Mouse (Mus musculus): ENCODE results near the gene Sfxn2.

The Sfxn2 gene

DNA sequence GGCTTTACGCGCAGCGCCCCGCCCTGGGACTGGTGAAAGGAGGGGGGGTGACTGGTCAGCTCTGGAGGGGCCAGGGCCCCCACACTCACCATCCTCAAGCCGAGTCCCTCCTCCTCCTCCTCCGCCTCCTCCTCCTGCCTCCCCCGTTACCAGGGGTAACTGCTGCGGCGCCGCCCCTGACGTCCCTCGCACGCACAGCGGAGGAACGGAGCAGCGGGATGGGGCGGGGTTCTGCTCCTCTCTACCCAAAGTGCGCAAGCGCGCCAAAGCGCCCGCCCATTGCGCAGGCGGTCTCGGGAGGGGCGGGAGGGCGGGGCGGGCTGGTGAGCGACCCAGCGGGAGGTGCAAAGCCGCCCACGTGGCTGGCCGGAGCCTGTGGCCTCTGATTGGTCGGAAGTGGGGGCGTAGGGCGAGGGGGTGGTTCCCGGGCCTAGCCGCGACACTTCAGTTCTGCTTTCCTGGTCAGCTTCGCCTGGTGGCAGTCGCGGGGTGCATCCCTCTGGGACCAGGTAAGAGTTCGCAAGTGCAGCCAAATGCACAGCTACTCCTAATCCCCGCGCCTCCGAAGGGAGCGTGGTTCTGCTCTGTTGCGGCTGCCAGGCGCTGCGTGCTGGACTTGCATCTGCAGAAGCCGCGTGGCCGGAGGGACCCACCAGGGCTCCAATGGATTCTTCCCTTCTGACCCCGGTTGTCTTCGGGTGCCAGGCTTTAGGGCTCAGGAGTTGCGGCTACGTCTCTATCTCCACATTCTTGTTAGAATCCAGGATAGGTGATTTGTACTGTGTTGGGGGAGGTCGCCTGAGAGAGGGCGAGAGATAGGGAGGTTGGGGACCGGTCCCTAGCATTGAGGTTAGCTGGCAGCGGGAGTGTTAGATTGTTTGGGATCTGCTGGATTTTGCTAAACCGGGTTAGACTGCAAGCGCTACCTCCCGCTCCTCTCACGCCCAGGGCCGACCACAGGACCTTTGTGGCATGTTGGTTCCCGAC is at the start of gene Sfxn2, which contains the start of gene Arl3:
Gene Sfxn2, plus strand, starts transcription at position 415 of the 987 bp plus-strand sequence.
Gene Arl3, minus strand, starts transcription at position 248 of the 987 bp plus-strand sequence.
- DNase-seq: peak; percentile 99

DNA sequence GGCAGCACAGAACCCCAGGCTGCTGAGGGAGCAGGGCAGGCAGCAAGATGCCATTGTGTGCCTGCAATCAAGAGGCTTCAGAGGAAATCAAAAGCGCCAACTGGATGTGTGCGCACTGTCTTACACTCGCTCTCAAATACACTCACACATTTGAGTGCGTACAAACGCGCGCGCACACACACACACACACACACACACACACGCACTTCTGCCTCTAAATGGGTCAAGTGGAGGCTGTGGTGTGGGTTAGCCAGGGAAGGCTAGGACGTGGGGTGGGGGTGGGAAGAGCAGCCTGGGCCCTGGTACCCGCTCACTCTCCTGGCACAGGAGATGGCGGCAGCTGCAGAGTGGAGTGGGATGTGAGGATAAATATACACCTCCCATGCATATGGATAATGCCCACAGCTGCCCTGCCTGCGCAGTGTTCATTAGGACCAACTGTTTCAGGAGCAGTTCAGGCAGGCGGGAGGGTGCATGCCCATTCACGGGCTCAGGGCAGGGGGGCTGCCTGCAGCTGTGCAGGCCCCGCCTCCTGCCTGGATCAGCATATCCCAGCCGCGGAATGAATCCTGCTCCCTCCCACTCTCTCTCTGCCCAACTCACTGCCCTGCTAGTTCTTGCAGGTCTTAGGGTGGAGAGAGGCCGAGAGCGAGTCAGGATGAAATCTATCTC is 49.5 kb upstream of the Sfxn2 start:
- DNase-seq: peak; percentile 62

DNA sequence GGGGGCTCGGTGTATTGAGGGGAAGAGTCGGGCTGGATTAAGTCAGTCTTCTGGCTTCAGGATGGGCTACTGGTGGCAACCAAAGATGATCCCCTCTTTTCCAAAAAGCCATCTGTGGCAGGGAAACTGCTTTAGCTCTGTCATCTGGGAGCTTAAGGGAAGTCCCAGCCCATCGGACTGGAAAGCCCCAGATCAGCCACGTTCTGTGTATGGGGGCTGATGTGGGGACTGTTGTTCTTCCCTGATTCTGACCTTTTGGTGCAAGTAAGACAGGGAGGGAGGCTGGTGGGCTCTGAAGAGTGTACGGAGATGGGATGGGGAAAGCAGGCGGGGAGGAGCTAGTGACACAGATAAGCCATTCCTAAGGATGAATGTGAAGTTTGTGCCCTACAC is 49.0 kb upstream of the Sfxn2 start:
- DNase-seq: no peak

DNA sequence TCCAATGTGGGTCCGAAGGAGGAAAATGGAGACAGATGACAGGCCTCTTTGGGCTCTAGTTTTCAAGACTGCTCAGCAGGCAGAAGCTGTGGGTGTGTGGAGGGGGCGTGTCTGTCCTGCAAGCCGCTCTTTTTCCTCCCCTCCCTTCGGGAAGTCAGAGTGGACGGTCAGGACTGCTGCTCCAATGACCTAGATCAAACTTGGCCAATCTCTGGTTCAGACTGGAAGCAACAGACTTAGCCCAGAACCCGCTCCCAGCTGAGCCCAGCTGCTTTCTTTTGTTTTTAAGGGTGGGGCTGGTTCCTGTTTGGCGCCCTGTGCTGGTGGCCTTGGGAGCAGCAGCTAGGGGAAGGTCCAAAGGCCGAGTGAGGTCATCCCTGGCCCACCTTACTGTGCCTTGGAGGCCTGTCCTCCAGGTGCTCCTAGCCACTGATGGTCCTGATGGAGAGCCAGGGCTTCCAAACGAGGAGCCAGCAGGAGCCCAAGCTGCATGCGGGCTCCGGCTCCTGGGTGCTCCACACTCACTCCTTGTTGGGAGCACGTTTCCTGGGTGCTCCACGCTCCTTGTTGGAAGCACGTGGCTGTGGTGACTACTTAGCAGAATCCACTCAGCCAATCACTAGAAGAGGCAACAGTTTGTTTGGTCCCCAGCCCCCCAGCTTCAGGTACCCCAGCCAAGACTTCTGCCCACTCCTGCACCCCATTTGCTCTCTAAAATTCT is 48.4 kb upstream of the Sfxn2 start:
- DNase-seq: no peak

DNA sequence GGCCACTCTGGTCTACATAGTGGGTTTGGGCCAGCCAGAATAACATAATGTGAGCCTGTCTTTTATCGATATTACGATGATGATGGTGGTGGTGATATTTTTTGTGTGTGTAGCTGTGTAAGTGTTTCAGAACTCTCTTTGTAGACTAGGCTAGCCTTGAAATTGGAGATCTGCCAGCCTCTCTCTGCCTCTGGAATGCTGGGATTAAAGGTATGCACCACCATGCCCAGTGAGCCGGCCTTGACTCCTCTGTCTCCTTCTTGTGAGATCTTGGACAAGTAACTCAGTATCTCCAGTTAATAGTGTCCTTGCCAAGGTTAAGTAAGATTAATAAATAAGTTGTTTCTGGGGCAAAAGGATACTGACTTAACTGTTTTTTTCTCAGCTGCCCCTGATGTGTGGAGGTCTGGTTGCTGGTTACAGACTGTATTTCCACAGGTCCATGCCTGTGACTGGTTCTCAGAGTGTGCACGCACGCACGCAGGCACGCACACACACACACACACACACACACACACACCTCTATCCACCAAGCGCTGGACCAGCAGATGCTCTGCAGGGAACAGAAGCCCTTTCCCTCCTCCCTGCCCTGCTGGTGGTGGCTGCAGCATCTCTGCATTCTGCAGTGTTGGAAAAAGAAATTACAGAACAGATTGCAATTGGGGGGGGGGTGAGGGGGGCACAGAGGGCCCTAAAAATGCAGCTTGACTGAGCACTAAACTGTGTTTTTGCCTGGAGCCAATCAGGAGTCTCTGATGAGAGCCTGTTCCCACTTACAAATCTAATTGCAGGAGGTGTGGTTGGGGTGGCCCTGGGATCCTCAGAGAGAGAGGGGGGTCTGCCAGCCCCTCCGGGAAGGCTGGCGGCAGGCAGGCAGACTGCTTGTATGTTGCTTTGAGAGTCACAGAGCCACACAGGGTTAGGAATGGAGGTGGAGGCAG is 47.2 kb upstream of the Sfxn2 start:
- DNase-seq: no peak

DNA sequence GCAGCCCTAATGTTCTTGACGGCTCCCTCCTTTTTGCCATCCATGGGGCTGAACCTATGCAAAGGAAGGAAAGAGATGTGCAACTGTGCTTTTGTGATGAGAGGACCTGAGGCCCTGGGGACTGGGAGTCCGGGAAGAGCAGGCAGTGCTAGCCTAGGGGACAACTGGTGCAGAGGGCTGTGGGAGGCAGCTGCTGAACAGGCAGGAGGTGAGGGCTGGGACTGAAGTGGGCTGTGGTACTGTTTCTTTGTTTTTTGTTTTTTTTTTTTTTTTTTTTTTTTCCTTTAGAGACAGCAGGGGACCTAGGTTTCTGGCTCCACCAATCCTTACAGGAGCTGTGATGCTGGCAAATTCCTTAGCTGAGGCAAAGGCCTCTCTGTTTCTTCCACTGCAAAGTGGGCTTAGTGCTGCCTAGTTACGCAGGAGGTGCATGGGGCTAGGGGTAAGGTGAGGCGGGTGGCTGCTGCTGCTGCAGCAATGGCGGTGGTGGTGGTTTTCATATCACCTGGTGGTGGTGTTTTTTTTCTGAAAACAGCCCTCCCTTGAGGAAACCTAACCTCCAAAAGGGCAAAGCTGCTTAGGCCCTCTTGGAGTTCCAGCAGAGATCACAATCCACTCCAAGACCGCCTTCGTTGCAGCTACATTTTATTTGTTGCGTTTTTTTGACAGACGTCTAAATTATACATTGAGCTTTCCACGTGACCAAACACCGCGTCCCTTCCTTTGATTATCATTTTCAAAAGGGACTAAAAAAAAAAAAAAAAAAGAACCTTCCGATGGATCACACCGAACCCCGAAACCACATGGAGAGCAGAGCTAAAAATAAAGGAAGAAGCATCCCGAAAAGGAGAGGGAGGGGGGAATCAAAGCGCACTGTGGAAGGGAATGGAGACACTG is 45.3 kb upstream of the Sfxn2 start:
- no peak for DNase-seq

DNA sequence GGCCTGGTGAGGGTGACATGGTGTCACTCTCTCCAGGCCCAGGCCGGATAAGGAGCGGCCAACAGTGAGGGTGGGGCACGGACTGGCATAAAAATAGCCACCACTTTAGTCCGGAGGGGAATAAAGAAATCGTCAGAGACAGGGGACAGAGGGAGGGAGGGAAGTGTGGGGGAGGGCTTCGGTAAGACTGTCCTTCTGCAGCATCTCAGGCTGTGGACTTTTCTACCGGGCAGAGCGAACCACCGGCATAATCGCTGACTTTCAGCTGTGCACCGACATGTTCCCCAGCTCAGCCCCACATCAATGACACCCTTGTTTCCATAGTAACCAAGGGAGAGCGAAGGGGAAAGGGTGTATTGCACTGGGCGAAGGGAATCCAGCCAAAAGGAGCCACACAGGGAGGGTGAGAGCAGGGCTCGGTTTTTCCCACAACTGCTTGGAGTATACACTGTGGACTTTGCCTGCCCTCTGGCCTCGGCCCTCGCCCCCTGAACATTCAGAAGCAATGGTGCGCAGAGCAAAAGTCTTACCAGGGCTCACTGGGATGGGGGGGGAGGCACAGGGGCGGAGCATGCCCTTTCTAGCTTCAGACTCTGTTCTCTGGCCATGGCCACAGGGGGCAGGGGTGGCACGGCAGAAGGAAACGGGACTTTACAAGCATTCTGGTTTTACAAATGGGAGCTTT is 44.5 kb upstream of the Sfxn2 start:
- DNase-seq: peak; percentile 42

DNA sequence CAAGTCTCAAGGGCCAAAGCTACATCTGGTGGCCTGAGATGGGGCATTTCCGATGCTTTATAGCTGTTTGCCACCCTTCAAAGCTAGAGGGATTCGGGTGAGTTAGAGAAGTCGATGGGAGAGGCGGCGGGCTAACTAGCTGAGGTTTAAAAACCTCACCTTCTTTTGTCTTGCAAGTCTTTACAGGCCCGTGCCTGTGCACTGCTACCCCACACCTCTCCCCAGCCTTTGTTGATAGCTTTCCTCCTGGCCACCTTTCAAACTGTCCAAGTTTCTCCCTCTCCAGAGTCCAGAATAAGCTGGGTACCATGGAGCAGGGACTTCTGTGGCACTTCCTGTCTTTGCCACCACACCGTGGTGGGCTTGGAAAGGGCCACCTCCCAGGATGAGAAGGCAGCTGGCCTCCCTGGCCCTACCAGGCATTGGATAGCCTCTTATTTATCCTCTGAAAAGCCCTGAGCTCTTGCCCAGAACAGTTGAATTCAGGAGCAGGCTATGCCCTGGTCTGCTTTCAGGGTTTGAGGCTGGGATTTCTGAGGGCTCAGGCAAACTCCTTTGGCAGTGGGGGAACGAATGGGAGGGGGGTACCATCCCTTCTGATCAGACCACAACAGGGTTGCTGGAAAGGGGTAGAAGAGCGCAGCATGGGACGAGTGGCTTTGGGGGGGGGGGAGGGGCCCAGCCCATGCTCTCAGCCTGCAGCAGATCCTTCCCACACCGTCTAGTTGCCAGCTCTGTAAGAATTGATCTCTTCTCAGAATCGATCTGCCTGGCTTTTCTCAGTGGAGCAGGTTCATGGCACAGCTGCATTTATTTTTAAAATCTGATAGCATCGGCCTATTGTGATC is 43.3 kb upstream of the Sfxn2 start:
- no peak for DNase-seq

DNA sequence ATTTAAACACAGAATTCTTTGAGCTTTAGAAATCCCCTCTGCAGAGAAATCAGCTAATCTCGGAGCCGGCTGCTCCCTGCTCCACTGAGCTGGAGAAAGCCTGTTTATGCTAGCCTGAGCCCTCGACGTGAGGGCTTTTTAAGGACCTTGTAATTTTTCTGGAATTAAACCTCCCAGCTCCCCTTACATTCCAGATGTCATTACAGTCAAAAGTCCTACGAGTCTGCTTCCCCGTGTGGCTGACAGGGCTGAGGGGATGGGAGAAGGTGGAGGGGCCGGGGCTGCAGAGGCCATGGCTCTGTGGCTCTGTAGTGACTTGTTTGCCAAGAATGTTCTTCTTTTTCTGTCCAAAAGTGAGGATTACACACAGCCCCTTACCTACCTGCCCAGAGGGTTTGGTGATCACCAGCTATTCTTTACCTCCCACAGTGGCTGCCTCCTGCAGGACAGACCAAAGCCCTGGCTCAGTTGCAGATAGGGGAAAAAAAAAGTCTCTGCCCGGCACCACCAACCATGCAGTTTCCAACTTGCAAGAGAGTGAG is 42.6 kb upstream of the Sfxn2 start:
- DNase-seq: no peak

DNA sequence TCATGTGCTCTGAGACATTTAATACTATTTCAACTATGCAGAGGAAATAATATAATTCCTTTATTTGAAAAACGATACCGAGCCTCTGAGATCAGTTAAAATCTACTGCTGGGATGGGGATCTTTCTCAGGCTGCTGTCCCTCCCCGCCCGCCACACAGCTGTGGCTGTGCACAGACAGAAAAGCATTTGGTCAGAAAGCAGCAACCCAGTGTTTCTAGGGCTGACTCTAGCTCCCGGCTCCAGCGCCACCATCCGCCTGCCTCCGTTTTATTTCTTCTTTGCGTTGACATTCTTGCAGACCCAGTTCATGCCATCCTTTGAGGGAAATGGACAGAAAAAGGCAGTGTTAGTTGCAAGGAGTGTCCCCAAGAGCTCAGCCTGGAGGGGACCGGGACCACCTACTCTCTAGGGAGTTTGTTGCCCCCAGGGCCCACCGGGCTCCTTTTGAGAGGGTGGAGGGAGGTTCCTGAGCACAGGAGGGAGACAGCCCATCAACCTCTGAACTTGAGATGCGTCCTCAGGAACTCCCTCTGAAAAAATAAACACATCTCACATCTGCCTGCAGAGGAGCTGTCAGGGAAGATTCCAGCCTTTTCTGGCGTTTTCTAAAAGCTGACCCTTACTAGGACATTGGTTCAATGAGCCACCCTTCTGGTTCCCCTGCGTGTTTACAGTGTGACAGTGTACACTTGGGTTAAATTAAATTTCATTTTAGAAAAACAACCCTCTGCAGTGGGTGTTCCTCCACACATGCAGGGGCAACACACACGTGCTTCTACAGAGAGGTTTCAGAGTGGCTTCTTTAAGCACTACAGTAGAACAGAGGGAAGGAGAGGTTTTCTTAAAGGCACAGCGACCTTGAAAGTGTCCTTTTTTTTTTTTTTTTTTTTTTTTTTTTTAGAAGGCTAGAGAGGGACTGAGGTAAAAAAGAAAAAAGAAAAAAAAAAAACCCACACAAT is 41.8 kb upstream of the Sfxn2 start:
- no peak for DNase-seq

DNA sequence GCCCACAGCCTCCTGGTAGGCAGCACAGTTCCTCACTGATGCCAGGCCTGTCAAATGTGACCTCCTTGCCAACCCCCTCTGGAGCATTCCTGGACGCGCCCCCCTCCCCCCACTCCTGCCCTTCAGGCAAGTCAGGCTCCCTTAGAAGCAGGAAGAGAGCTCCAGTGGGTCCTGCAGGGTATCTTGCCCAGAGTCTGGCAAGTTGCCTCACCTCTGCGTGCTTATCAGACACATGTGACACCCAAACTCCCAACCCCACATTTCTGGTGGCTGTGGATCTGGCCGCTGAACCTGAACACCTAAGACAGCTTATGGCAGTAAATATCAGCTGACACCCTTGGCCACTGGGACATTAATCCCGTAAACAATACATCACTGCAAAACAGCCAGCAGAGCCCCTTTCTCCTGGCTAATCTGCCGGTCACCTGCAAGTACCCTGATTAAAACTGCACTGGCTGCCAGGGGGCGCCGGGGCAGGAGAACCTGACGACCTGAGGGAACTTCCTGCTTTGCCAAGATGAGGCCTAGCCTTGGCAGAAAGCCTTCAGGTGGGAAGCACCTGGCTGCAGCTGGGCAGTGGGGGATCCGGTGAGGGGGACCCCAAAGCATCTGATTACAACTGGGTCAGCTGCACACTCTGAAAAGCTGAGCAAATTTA is 41.0 kb upstream of the Sfxn2 start:
- peak; percentile 67 for DNase-seq

DNA sequence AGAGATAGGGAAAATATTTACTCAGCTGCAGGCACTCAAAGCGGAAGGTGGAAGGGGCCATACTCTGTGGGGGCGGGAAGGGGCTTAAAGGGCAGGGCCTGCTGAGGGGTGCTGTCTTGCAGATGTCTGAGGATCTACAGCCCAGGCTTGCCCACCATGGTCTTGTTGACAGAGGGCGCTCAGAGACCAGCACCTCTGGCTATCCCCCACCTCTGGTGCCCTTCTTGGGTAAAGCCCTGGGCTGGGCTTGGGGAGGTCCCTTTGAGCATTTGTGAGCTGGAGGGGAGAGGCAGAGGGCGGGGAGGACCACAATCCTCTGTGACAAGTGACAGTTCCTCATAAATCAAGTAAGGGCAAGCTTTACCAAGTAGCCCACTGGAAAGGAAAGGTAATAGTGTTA is 40.1 kb upstream of the Sfxn2 start:
- no peak for DNase-seq

DNA sequence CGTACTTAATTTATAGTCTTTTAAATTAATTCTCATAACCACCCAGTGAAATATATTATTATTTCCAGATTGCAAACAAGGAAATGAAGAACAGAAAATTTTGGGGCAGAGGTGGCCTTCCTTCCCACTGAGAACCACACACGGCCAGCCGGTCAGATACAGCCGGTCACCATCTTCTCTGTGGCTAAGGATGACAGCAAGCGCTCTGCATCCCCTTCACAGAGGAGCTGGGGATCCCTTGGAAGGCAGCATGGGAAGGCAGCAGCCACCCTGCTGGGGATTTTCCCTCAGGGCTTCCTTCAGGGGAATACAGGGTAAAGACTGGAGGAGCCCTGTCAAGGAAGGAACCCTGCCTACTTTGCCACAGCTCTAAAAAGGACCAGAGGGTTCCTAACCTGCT is 39.6 kb upstream of the Sfxn2 start:
- DNase-seq: no peak

DNA sequence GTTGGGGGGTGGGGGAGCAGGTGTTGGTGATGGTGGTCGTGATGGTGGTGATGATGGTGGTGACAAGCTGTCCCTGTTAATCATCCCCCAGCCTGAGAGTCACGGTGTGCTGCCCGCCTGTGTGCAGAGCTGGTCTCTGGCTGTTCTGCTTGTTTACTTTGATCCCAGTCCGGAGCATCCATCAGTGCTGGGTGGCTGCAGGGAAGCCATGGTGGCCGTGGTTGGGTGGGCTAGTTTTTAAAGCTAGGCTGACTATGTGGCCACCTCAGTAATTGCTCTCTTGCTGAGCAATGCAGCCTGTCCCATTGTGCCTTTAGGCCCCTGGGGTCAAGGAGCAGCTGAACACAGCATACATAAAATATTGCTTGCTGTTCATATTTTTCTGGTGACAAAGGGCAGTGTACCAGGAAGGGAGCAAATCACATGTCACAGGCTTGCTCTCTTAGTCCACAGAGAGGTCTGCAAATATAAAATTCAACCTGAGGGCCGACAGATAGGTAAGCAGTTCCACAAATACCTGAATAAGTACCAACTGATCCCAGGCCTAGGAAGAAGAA is 38.5 kb upstream of the Sfxn2 start:
- no peak for DNase-seq

DNA sequence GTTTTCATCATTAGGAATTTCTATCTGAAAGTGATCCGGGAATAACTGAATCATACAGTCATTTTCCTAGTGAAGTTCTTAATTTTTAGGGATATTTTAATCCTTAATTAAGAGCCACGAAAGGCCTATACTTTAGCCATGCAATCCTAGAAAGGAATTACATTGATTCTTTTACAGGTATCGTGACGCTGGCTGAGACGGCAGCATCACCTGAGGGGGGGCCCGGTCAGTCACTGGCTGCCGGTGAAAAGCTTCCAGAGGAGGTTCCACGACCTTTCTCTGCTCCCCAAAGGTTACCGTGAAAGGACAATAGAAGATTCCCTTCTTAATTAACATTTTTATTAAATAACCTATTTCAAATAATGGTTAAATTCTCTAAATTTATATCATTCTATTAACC is 35.8 kb upstream of the Sfxn2 start:
- DNase-seq: no peak

DNA sequence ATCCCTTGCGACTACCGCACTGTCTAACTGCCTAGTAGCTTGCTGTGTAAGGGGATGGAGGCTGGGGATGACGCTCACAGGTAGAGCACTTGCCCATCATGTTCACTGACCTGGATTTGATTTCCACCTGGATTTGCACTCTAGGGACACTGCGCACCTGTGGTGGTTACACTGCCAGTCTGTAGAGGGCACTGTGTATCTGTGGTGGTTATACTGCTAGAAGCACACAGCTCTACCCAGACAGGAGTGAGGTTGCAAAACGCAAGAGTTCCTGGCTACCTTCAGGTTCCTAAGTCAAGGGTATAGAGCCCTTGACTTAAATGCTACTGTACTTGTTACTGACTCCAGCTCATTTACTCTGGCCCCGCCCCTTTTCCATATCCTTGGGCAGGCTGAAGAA is 35.0 kb upstream of the Sfxn2 start:
- DNase-seq: no peak

DNA sequence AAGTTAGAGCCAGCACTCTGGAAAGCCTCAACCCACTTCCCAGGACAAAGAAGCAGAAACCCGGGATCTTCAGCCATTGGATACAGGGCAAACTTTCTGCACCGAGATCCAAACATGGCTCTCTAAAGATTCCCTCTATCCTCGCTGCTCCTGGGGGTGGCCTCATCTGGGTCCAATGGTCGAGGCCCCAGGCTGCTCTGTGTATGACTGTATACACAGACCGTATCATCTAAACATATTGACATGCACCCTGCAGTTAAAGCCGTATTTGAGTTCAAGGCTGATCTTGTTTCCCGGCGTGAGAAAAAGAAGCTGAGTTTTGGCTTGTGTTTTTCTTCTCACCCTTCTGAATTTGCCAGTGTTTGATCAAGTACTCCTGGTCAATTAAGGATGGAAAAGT is 30.4 kb upstream of the Sfxn2 start:
- peak; percentile 10 for DNase-seq

Measured in liver (tissue).